Mouse (Mus musculus): ENCODE measurements around the gene Tmem200a. TPM values are rescaled to one million over a fixed set of nuclear protein-coding genes. Genes with fewer than 3 reads are reported as not detected.

Tmem200a gene
- polyA plus RNA-seq, 1 experiment = 1.6 TPM

DNA sequence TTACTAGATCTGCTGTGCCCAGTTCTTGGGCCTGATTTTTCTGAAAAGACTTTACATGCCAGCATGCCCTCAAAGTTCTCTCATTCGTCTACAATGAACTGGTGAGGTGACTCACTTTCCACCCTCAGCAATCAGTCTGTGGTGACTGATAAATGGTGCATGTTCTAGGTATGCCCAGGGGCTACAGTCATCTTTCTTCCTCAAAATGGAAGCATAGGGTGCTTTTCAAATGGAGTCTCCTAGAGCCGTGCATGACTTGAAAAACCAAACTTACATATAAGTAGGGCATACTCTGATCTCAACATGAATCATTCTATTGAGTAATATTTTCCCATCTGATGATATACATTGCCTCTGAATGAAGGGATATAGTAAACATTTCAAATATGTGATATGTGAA, 117.8 kb downstream of the Tmem200a start:
- H3K4me3 ChIP-seq (ENCODE audit: insufficient read depth, poor library complexity, severe bottlenecking) = no peak overlapping the region
- no peak overlapping the region for H3ac ChIP-seq (ENCODE audit: control insufficient read depth, insufficient read length, low read depth)
- H3K79me3 ChIP-seq (ENCODE audit: low read depth) = no peaks in the 10 kb centered on the region
- TF ChIP-seq CEBPB (IDR thresholded peaks at IDR 0.05; ENCODE audit: low read depth) = peak; percentile 14
- TF ChIP-seq USF1 (IDR thresholded peaks at IDR 0.05; ENCODE audit: low read depth) = no peak
- peak; percentile 9 for TF ChIP-seq FOSL1 (IDR thresholded peaks at IDR 0.05; ENCODE audit: insufficient read depth, low read length, poor library complexity, severe bottlenecking)
- H3K79me2 ChIP-seq (ENCODE audit: control insufficient read depth, insufficient read depth) = no peaks in the 10 kb centered on the region
- no peaks in the 10 kb centered on the region for H3K36me3 ChIP-seq (ENCODE audit: control insufficient read depth, insufficient read depth)
- no peaks in the 10 kb centered on the region for H3K27me3 ChIP-seq (ENCODE audit: control insufficient read depth, insufficient read depth, insufficient read length)

DNA sequence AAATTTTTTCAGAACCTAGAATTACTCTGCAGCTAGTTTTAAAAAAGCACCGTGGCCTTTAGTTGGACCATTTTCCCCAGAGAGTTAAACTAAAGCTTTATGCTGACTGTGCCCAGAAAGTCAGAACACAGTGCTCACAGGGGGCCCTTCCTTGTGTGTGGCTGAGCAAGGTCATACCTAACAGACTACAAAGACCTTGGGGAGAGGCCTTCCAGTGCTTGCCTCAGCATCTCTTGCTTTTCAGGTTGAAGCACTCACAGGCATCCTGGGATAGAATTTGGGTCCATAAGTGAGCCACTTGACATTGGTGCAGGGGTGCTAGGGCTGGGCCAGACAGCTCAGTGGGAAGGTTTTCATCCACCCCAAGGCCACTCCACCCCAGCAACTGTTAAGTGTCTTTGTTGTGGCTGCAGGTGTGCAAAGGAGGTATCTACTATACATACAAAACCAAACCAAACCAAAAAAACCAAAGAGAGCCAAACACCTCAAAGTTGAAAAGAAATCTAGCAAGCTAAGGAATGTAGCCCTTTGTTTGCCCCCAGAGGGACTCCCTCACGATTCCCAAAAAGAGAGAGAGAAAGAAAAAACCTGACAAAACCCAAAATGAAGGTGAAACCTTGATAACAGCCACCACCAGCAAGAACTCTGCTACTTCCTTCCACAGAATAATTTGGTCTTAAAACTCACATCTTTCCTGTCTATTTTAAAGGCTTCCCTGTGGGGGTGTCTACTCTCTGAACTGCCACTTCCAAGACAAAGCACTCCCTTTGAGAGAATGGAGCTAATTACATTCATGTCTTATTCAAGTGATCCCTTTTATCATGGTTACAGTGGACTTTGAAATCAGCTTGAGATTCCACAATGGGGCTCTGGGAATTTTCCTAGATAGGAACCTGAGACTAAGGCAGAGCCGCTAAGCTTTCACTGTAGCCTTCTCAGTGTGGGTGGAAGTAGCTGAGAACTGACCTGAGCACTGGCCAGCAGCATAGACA, 119.8 kb downstream of the Tmem200a start:
- Histone ChIP-seq H3K79me2 (ENCODE audit: control insufficient read depth, insufficient read depth) (no peaks in the 10 kb centered on the region), H3ac (ENCODE audit: control insufficient read depth, insufficient read length, low read depth) (no peak overlapping the region), H3K36me3 (ENCODE audit: control insufficient read depth, insufficient read depth) (no peaks in the 10 kb centered on the region), H3K4me3 (ENCODE audit: insufficient read depth, poor library complexity, severe bottlenecking) (no peak overlapping the region), H3K79me3 (ENCODE audit: low read depth) (no peaks in the 10 kb centered on the region), H3K27me3 (ENCODE audit: control insufficient read depth, insufficient read depth, insufficient read length) (no peaks in the 10 kb centered on the region)
- TF ChIP-seq MAX (IDR thresholded peaks at IDR 0.05) (no peak), FOSL1 (IDR thresholded peaks at IDR 0.05; ENCODE audit: insufficient read depth, low read length, poor library complexity, severe bottlenecking) (no peak), CTCF (IDR thresholded peaks at IDR 0.05; ENCODE audit: control insufficient read depth, insufficient read depth, insufficient read length) (no peak), CEBPB (IDR thresholded peaks at IDR 0.05; ENCODE audit: low read depth) (no peak), USF1 (IDR thresholded peaks at IDR 0.05; ENCODE audit: low read depth) (no peak), MYOD1 (IDR thresholded peaks at IDR 0.05; ENCODE audit: control insufficient read depth, insufficient read length, low read depth) (no peak), MYOG (IDR thresholded peaks at IDR 0.05; ENCODE audit: control insufficient read depth, extremely low read depth, insufficient read length) (no peak)

GRCm38 (mm10) chr10:25954641-25955228, 124.1 kb downstream of the Tmem200a start:
- no peaks in the 10 kb centered on the region for H3K36me3 ChIP-seq (ENCODE audit: control insufficient read depth, insufficient read depth)
- H3K79me3 ChIP-seq (ENCODE audit: low read depth) = no peaks in the 10 kb centered on the region
- H3K27me3 ChIP-seq (ENCODE audit: control insufficient read depth, insufficient read depth, insufficient read length) = no peaks in the 10 kb centered on the region
- no peak overlapping the region for H3ac ChIP-seq (ENCODE audit: control insufficient read depth, insufficient read length, low read depth)
- H3K79me2 ChIP-seq (ENCODE audit: control insufficient read depth, insufficient read depth) = no peaks in the 10 kb centered on the region
- TF ChIP-seq CTCF (IDR thresholded peaks at IDR 0.05; ENCODE audit: control insufficient read depth, insufficient read depth, insufficient read length) = no peak
- no peak for TF ChIP-seq MYOD1 (IDR thresholded peaks at IDR 0.05; ENCODE audit: control insufficient read depth, insufficient read length, low read depth)
- TF ChIP-seq CEBPB (IDR thresholded peaks at IDR 0.05; ENCODE audit: low read depth) = no peak
- TF ChIP-seq FOSL1 (IDR thresholded peaks at IDR 0.05; ENCODE audit: insufficient read depth, low read length, poor library complexity, severe bottlenecking) = no peak
- TF ChIP-seq USF1 (IDR thresholded peaks at IDR 0.05; ENCODE audit: low read depth) = no peak
- no peak for TF ChIP-seq MAX (IDR thresholded peaks at IDR 0.05)
- TF ChIP-seq MYOG (IDR thresholded peaks at IDR 0.05; ENCODE audit: control insufficient read depth, extremely low read depth, insufficient read length) = no peak
- H3K4me3 ChIP-seq (ENCODE audit: insufficient read depth, poor library complexity, severe bottlenecking) = no peak overlapping the region

GRCm38 (mm10) chr10:25952838-25953237, 126.0 kb downstream of the Tmem200a start:
- no peak overlapping the region for H3ac ChIP-seq (ENCODE audit: control insufficient read depth, insufficient read length, low read depth)
- H3K79me2 ChIP-seq (ENCODE audit: control insufficient read depth, insufficient read depth) = no peaks in the 10 kb centered on the region
- H3K79me3 ChIP-seq (ENCODE audit: low read depth) = no peaks in the 10 kb centered on the region
- no peak for TF ChIP-seq MYOG (IDR thresholded peaks at IDR 0.05; ENCODE audit: control insufficient read depth, extremely low read depth, insufficient read length)
- TF ChIP-seq CEBPB (IDR thresholded peaks at IDR 0.05; ENCODE audit: low read depth) = no peak
- TF ChIP-seq FOSL1 (IDR thresholded peaks at IDR 0.05; ENCODE audit: insufficient read depth, low read length, poor library complexity, severe bottlenecking) = no peak
- TF ChIP-seq USF1 (IDR thresholded peaks at IDR 0.05; ENCODE audit: low read depth) = no peak
- TF ChIP-seq MYOD1 (IDR thresholded peaks at IDR 0.05; ENCODE audit: control insufficient read depth, insufficient read length, low read depth) = no peak
- TF ChIP-seq CTCF (IDR thresholded peaks at IDR 0.05; ENCODE audit: control insufficient read depth, insufficient read depth, insufficient read length) = no peak
- no peak for TF ChIP-seq MAX (IDR thresholded peaks at IDR 0.05)
- H3K36me3 ChIP-seq (ENCODE audit: control insufficient read depth, insufficient read depth) = no peaks in the 10 kb centered on the region
- no peaks in the 10 kb centered on the region for H3K27me3 ChIP-seq (ENCODE audit: control insufficient read depth, insufficient read depth, insufficient read length)
- H3K4me3 ChIP-seq (ENCODE audit: insufficient read depth, poor library complexity, severe bottlenecking) = no peak overlapping the region

DNA sequence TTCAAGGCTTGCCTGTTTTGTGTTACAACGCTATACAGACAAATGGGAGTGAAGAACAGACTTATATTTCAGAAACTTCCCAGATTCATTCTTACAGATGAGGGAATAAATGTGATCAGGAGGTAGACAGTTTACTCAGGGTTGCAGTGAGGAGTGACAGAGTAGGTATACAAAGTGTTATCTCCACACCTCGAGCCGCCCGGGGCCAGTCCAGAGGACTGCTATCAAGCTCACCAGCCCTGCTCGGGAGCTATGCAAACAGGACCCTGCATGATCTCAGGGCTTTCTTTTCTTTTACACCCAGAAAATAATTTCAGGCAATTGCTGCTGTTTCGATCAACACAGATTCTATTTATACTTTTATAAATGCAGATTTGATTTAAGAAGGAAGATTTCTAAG, 126.7 kb downstream of the Tmem200a start:
- no peak overlapping the region for H3K4me3 ChIP-seq (ENCODE audit: insufficient read depth, poor library complexity, severe bottlenecking)
- no peaks in the 10 kb centered on the region for H3K36me3 ChIP-seq (ENCODE audit: control insufficient read depth, insufficient read depth)
- no peaks in the 10 kb centered on the region for H3K79me3 ChIP-seq (ENCODE audit: low read depth)
- no peaks in the 10 kb centered on the region for H3K79me2 ChIP-seq (ENCODE audit: control insufficient read depth, insufficient read depth)
- no peak overlapping the region for H3ac ChIP-seq (ENCODE audit: control insufficient read depth, insufficient read length, low read depth)
- TF ChIP-seq FOSL1 (IDR thresholded peaks at IDR 0.05; ENCODE audit: insufficient read depth, low read length, poor library complexity, severe bottlenecking) = no peak
- TF ChIP-seq MYOG (IDR thresholded peaks at IDR 0.05; ENCODE audit: control insufficient read depth, extremely low read depth, insufficient read length) = no peak
- TF ChIP-seq MAX (IDR thresholded peaks at IDR 0.05) = no peak
- no peak for TF ChIP-seq CTCF (IDR thresholded peaks at IDR 0.05; ENCODE audit: control insufficient read depth, insufficient read depth, insufficient read length)
- no peak for TF ChIP-seq MYOD1 (IDR thresholded peaks at IDR 0.05; ENCODE audit: control insufficient read depth, insufficient read length, low read depth)
- no peak for TF ChIP-seq USF1 (IDR thresholded peaks at IDR 0.05; ENCODE audit: low read depth)
- no peak for TF ChIP-seq CEBPB (IDR thresholded peaks at IDR 0.05; ENCODE audit: low read depth)
- no peaks in the 10 kb centered on the region for H3K27me3 ChIP-seq (ENCODE audit: control insufficient read depth, insufficient read depth, insufficient read length)

All from C2C12 (cell line).